Mouse (Mus musculus): ENCODE results near the gene Osm. TPM values are rescaled to one million over a fixed set of nuclear protein-coding genes. Genes with fewer than 3 reads are reported as not detected.

Gene Osm
- not detected in 2 replicates for polyA plus RNA-seq (2015; fragmentation: Nextera tagmentation; extraction: Ambion mirVana)

GRCm38 (mm10) chr11:4235665-4236545 lies at the start of gene Osm:
Osm (plus strand) TSS chr11:4236420.
- Histone ChIP-seq H3K4me3 (ENCODE audit: low read length) (no peak within 1 kb of the TSS), H3K27me3 (replicated peaks; ENCODE audit: control insufficient read depth, insufficient read depth, low read length) (no peaks in the 10 kb centered on the region), H3K4me1 (ENCODE audit: control insufficient read depth, insufficient read depth, low read depth, low read length) (no peaks in the 10 kb centered on the region), H3K4me2 (ENCODE audit: low read length) (no peak within 1 kb of the TSS), H3K9ac (ENCODE audit: low read depth, low read length) (no peak within 1 kb of the TSS), H3K9me3 (ENCODE audit: control insufficient read depth, low read length) (peaks cover 4% of the 10 kb centered on the region), H3K36me3 (ENCODE audit: control insufficient read depth, insufficient read depth, low read length) (no peaks in the 10 kb centered on the region), H3K27ac (ENCODE audit: low read depth, low read length) (no peak within 1 kb of the TSS)
- no peak for ATAC-seq
- 76% methylated on average over 16 of the region's 16 CpGs for WGBS

DNA sequence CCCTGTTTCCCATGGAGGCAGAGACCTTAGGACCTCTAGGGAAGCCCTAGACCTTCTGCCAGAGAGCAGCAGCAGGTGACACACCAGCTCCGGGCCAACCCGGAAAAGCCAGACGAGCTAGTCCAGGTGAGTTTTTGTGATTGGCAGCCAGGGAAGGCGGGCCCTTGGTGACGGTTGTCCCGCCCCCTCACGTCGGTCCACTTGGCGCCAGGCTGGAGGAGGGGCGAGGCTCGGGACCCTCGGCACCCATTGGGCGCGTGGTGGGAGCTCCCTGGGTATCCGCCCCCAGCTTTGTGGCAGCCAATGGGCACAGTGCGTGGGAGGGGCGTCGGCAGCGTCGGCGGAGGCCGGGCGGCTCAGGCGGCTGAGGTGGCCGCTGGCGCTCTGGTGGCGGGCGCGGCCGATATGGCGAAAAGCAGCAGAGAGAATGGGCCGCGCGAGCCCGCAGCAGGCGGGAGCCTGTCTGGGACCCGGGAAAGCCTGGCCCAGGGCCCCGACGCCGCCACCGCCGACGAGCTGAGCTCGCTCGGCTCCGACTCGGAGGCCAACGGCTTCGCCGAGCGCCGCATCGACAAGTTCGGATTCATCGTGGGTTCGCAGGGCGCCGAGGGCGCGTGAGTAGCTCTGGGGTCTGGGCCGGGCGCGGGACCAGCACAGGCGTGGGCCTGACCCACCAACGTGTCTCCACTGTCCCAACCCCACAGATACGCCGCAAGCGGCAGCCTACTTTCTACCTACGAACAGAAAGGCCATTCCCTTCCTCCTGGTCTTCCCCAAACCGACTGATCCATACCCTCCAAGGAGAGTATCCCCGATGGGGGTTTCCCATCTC lies 49.5 kb upstream of the Osm start, which contains the start of gene Tbc1d10a:
TSS of gene Tbc1d10a (plus strand) at position 304 of the 832 bp plus-strand sequence.
- Histone ChIP-seq H3K9ac (ENCODE audit: low read depth, low read length) (peak within 1 kb of the TSS; percentile 94), H3K4me1 (ENCODE audit: control insufficient read depth, insufficient read depth, low read depth, low read length) (peaks cover 12% of the 10 kb centered on the region), H3K27ac (ENCODE audit: low read depth, low read length) (peak within 1 kb of the TSS; percentile 76; the same call in 1 of the 2 replicates), H3K27me3 (replicated peaks; ENCODE audit: control insufficient read depth, insufficient read depth, low read length) (no peaks in the 10 kb centered on the region), H3K4me3 (ENCODE audit: low read length) (peak within 1 kb of the TSS; percentile 92), H3K9me3 (ENCODE audit: control insufficient read depth, low read length) (no peaks in the 10 kb centered on the region), H3K36me3 (ENCODE audit: control insufficient read depth, insufficient read depth, low read length) (0 out of 2 replicates have a peak, but pooled peaks cover 3% of the 10 kb centered on the region), H3K4me2 (ENCODE audit: low read length) (peak within 1 kb of the TSS; percentile 94)
- ATAC-seq: peak; percentile 99
- 0% methylated on average over 62 of the region's 71 CpGs for WGBS

GRCm38 (mm10) chr11:4187318-4187700 lies 48.9 kb upstream of the Osm start:
- no peak for ATAC-seq
- Histone ChIP-seq H3K4me1 (ENCODE audit: control insufficient read depth, insufficient read depth, low read depth, low read length) (peaks cover 12% of the 10 kb centered on the region), H3K9me3 (ENCODE audit: control insufficient read depth, low read length) (no peaks in the 10 kb centered on the region), H3K9ac (ENCODE audit: low read depth, low read length) (peak overlapping the region; percentile 94), H3K27ac (ENCODE audit: low read depth, low read length) (no peak overlapping the region; the same call in 1 of the 2 replicates), H3K4me3 (ENCODE audit: low read length) (peak overlapping the region; percentile 92), H3K27me3 (replicated peaks; ENCODE audit: control insufficient read depth, insufficient read depth, low read length) (no peaks in the 10 kb centered on the region), H3K4me2 (ENCODE audit: low read length) (peak overlapping the region; percentile 94), H3K36me3 (ENCODE audit: control insufficient read depth, insufficient read depth, low read length) (0 out of 2 replicates have a peak, but pooled peaks cover 3% of the 10 kb centered on the region)
- 15% methylated on average over 9 of the region's 9 CpGs for WGBS

- Histone ChIP-seq H3K4me3 (ENCODE audit: low read length) (no peak overlapping the region), H3K4me1 (ENCODE audit: control insufficient read depth, insufficient read depth, low read depth, low read length) (peaks cover 18% of the 10 kb centered on the region), H3K9ac (ENCODE audit: low read depth, low read length) (no peak overlapping the region), H3K4me2 (ENCODE audit: low read length) (peak overlapping the region; percentile 12; the same call in 1 of the 2 replicates), H3K9me3 (ENCODE audit: control insufficient read depth, low read length) (no peaks in the 10 kb centered on the region), H3K36me3 (ENCODE audit: control insufficient read depth, insufficient read depth, low read length) (no peaks in the 10 kb centered on the region), H3K27ac (ENCODE audit: low read depth, low read length) (no peak overlapping the region), H3K27me3 (replicated peaks; ENCODE audit: control insufficient read depth, insufficient read depth, low read length) (no peaks in the 10 kb centered on the region)
- 90% methylated on average over 6 of the region's 6 CpGs for WGBS
- no peak for ATAC-seq
Observed at GRCm38 (mm10) chr11:4189182-4189581, 47.0 kb upstream of the Osm start.

- Histone ChIP-seq H3K4me3 (ENCODE audit: low read length) (no peak overlapping the region), H3K36me3 (ENCODE audit: control insufficient read depth, insufficient read depth, low read length) (no peaks in the 10 kb centered on the region), H3K4me1 (ENCODE audit: control insufficient read depth, insufficient read depth, low read depth, low read length) (peaks cover 18% of the 10 kb centered on the region), H3K9me3 (ENCODE audit: control insufficient read depth, low read length) (no peaks in the 10 kb centered on the region), H3K9ac (ENCODE audit: low read depth, low read length) (no peak overlapping the region), H3K27ac (ENCODE audit: low read depth, low read length) (no peak overlapping the region), H3K4me2 (ENCODE audit: low read length) (no peak overlapping the region), H3K27me3 (replicated peaks; ENCODE audit: control insufficient read depth, insufficient read depth, low read length) (no peaks in the 10 kb centered on the region)
- no peak for ATAC-seq
- WGBS: 69% methylated on average over 3 of the region's 3 CpGs
Observed at GRCm38 (mm10) chr11:4190677-4191076, 45.5 kb upstream of the Osm start.

DNA sequence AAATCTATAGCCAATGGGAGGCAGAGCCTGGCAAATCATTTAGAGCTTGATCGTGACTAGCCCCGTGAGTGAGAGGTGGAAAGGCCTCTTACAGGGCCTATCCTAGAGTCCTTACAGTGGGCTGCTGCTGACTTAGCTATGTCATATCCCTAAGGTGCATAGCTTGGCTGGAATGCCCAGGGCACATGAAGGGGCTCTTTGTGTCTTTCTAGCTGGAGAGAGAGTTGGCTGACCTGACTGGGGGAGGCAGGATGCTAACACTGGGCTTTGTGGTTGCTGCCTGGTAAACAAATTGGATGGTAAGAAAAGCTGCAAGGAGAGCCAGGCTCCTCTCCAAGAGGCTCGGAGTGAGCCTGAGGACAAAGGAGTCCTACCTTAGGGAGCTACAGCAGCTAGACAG lies 43.5 kb upstream of the Osm start:
- Histone ChIP-seq H3K4me1 (ENCODE audit: control insufficient read depth, insufficient read depth, low read depth, low read length) (peaks cover 13% of the 10 kb centered on the region), H3K4me3 (ENCODE audit: low read length) (no peak overlapping the region), H3K9ac (ENCODE audit: low read depth, low read length) (no peak overlapping the region), H3K27ac (ENCODE audit: low read depth, low read length) (peak overlapping the region; percentile 49; the same call in 1 of the 2 replicates), H3K4me2 (ENCODE audit: low read length) (no peak overlapping the region), H3K9me3 (ENCODE audit: control insufficient read depth, low read length) (no peaks in the 10 kb centered on the region), H3K27me3 (replicated peaks; ENCODE audit: control insufficient read depth, insufficient read depth, low read length) (no peaks in the 10 kb centered on the region), H3K36me3 (ENCODE audit: control insufficient read depth, insufficient read depth, low read length) (no peaks in the 10 kb centered on the region)
- 56% methylated on average over 3 of the region's 3 CpGs for WGBS
- peak; percentile 26; the same call in 1 of the 2 replicates for ATAC-seq

DNA sequence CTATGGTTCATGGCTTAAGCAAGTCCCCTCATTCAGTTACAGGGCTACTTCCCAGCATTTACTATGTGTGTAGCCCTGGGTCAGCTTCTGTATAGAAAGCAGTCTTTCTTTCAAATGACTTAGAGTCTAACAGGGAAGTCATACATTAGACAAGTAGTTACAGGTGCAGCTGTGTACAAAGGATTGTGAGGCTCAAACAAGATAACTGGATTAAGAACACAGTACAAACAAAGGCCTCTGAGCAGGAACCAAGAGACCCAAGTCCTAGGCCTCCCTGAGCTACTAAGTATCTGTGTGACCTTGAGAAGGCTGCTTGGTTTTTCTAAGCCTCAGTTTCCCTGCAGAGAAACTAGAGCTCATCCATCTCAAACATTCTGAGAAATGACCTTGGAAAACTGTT lies 42.8 kb upstream of the Osm start:
- H3K27me3 ChIP-seq (replicated peaks; ENCODE audit: control insufficient read depth, insufficient read depth, low read length): no peaks in the 10 kb centered on the region
- H3K9me3 ChIP-seq (ENCODE audit: control insufficient read depth, low read length): no peaks in the 10 kb centered on the region
- no peak overlapping the region for H3K27ac ChIP-seq (ENCODE audit: low read depth, low read length)
- no peak overlapping the region for H3K4me2 ChIP-seq (ENCODE audit: low read length)
- H3K36me3 ChIP-seq (ENCODE audit: control insufficient read depth, insufficient read depth, low read length): no peaks in the 10 kb centered on the region
- no peak for ATAC-seq
- H3K4me1 ChIP-seq (ENCODE audit: control insufficient read depth, insufficient read depth, low read depth, low read length): peaks cover 9% of the 10 kb centered on the region
- H3K4me3 ChIP-seq (ENCODE audit: low read length): no peak overlapping the region
- H3K9ac ChIP-seq (ENCODE audit: low read depth, low read length): no peak overlapping the region

- ATAC-seq: no peak
Observed at GRCm38 (mm10) chr11:4195597-4196031, 40.6 kb upstream of the Osm start.

DNA sequence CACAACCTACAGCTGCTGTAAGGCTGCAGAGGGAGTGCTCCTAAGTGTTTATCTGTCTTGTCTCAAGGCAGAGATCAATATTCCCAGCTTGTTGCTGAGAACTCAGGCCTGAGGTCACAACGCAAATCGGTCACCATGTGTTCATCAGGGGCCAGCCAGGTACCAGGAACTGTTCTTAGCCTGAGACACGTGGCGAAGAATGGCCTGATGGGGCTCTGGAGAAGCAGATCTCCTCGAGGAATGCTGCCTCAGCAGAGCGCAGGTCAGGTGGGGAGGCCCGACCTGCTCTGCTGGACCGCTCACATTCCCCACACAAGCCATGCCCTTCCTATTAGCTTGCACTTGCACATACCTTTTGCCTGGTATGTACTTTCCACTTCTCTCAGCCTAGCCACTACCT lies 39.6 kb upstream of the Osm start:
- Histone ChIP-seq H3K27me3 (replicated peaks; ENCODE audit: control insufficient read depth, insufficient read depth, low read length) (no peaks in the 10 kb centered on the region), H3K4me3 (ENCODE audit: low read length) (no peak overlapping the region), H3K9ac (ENCODE audit: low read depth, low read length) (no peak overlapping the region), H3K4me2 (ENCODE audit: low read length) (no peak overlapping the region), H3K27ac (ENCODE audit: low read depth, low read length) (no peak overlapping the region), H3K36me3 (ENCODE audit: control insufficient read depth, insufficient read depth, low read length) (no peaks in the 10 kb centered on the region), H3K9me3 (ENCODE audit: control insufficient read depth, low read length) (no peaks in the 10 kb centered on the region), H3K4me1 (ENCODE audit: control insufficient read depth, insufficient read depth, low read depth, low read length) (peaks cover 6% of the 10 kb centered on the region; the same call in 1 of the 2 replicates)
- no peak for ATAC-seq
- 76% methylated on average over 8 of the region's 8 CpGs for WGBS

More at GRCm38 (mm10) chr11:4195597-4196031, 40.6 kb upstream of the Osm start:
- H3K9ac ChIP-seq (ENCODE audit: low read depth, low read length): no peak overlapping the region
- WGBS: 93% methylated on average over 3 of the region's 3 CpGs
- no peak overlapping the region for H3K4me3 ChIP-seq (ENCODE audit: low read length)
- H3K9me3 ChIP-seq (ENCODE audit: control insufficient read depth, low read length): no peaks in the 10 kb centered on the region
- no peaks in the 10 kb centered on the region for H3K36me3 ChIP-seq (ENCODE audit: control insufficient read depth, insufficient read depth, low read length)
- no peak overlapping the region for H3K4me2 ChIP-seq (ENCODE audit: low read length)
- H3K4me1 ChIP-seq (ENCODE audit: control insufficient read depth, insufficient read depth, low read depth, low read length): peaks cover 6% of the 10 kb centered on the region; the same call in 1 of the 2 replicates
- H3K27me3 ChIP-seq (replicated peaks; ENCODE audit: control insufficient read depth, insufficient read depth, low read length): no peaks in the 10 kb centered on the region
- H3K27ac ChIP-seq (ENCODE audit: low read depth, low read length): no peak overlapping the region
